Mouse (Mus musculus): ENCODE measurements around the gene Ubxn11. TPM values are rescaled to one million over a fixed set of nuclear protein-coding genes. Genes with fewer than 3 reads are reported as not detected.

Ubxn11 gene
- total and polyA plus RNA-seq, 3 experiments = 5.4 to 11.9 TPM; not detected in 1

GRCm38 (mm10) chr4:134127793-134128192 is 25.4 kb downstream of the Ubxn11 start:
- no peak for TF ChIP-seq MYB (IDR thresholded peaks at IDR 0.05; ENCODE audit: low read depth, low read length)
- no peak for TF ChIP-seq BHLHE40 (IDR thresholded peaks at IDR 0.05; ENCODE audit: borderline replicate concordance, low read depth, low read length)
- TF ChIP-seq RCOR1 (IDR thresholded peaks at IDR 0.05; ENCODE audit: low read depth, low read length) = no peak
- TF ChIP-seq E2F4 (IDR thresholded peaks at IDR 0.05; ENCODE audit: borderline replicate concordance, low read depth, low read length) = no peak
- TF ChIP-seq MAX (IDR thresholded peaks at IDR 0.05; ENCODE audit: low read length) = no peak
- TF ChIP-seq MAFK (IDR thresholded peaks at IDR 0.05; ENCODE audit: borderline replicate concordance, low read depth, low read length) = no peak
- no peak for TF ChIP-seq USF1 (IDR thresholded peaks at IDR 0.05; ENCODE audit: low read depth, low read length)
- no peak for TF ChIP-seq CHD1 (IDR thresholded peaks at IDR 0.05; ENCODE audit: low read depth, low read length)
- TF ChIP-seq CTCF (IDR thresholded peaks at IDR 0.05 in 2 of 3, conservative IDR thresholded peaks at IDR 0.05 in 1 of 3; ENCODE audit: control insufficient read depth in 1 of 3, insufficient read depth in 1 of 3, low read depth in 2 of 3, low read length in 3 of 3, poor library complexity in 1 of 3, severe bottlenecking in 1 of 3) = no peak
- no peak for TF ChIP-seq HCFC1 (IDR thresholded peaks at IDR 0.05; ENCODE audit: low read depth, low read length)
- no peak for TF ChIP-seq POLR2A (IDR thresholded peaks at IDR 0.05; ENCODE audit: control insufficient read depth in 1 of 2, insufficient read depth in 1 of 2, low read depth in 1 of 2, low read length in 2 of 2, poor library complexity in 1 of 2)
- no peak for TF ChIP-seq MYC (IDR thresholded peaks at IDR 0.05; ENCODE audit: low read depth, low read length)
- peak overlapping the region; percentile 62 for H3K27ac ChIP-seq (ENCODE audit: control insufficient read depth, low read depth, low read length)
- peak overlapping the region; percentile 82 to 92 for H3K4me3 ChIP-seq (ENCODE audit: control insufficient read depth in 1 of 2, insufficient read depth in 1 of 2, low read depth in 2 of 2, low read length in 2 of 2)
- peak overlapping the region; percentile 95 for H3K9ac ChIP-seq (ENCODE audit: control insufficient read depth, low read depth, low read length, poor library complexity, severe bottlenecking)
- H3K4me1 ChIP-seq (ENCODE audit: control insufficient read depth in 1 of 2, insufficient read depth in 2 of 2, low read length in 2 of 2) = peaks cover 10 to 34% of the 10 kb centered on the region in 2 experiments
- H3K9me3 ChIP-seq (replicated peaks; ENCODE audit: insufficient read depth, low read length) = no peaks in the 10 kb centered on the region
- H3K79me2 ChIP-seq (ENCODE audit: control insufficient read depth, insufficient read depth, low read length, poor library complexity) = peaks cover 15% of the 10 kb centered on the region
- H3K27me3 ChIP-seq (ENCODE audit: control insufficient read depth in 1 of 2, insufficient read depth in 2 of 2, low read length in 2 of 2) = no peaks in the 10 kb centered on the region
- H3K36me3 ChIP-seq (ENCODE audit: control insufficient read depth in 1 of 2, insufficient read depth in 2 of 2, low read length in 2 of 2) = peaks cover 1 to 29% of the 10 kb centered on the region in 2 experiments; a peak in 2 of 4 replicates
- DNase-seq (ENCODE audit: low read depth, low spot score) = no peak

DNA sequence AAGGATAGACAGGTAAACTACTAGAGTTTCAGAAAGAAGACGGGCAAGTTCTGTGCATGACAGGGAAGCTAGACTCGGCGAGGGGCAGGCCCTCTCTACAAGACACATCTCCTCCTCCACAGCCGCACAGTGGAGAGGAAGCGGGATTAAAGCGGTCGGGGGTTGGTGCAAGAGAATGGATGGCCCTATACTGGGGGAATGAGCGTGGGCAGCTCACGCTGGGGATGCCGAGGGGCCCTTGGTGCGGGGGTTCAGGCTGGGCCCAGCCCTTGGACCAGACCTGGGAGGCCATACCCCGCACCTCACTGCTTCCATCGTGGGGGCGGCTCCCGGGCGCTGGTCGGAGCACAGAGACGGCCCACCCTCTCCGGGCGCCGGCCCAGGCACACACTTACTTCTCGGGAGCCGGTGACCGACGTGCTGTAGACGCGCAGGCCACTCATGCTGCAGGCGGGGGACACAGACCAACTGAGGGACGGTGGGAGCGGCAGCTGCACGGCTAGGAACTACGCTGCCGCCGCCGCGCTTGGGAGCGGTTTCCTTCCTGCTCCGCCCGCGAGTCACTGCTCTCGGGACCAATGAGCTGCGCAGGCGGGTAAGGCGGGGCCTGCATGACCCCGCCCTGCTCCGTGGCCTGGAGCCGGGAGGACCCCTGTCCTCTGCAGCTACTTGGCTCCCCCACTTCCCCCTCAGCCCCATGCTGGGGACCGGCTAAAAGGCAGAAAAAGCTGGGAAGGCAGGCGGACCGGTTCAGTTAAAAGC is 26.0 kb downstream of the Ubxn11 start, which contains the start of gene Sh3bgrl3:
Sh3bgrl3 (minus strand) TSS at position 569 of the 762 bp plus-strand sequence.
- Histone ChIP-seq H3K9ac (ENCODE audit: control insufficient read depth, low read depth, low read length, poor library complexity, severe bottlenecking) (peak within 1 kb of the TSS; percentile 95), H3K36me3 (ENCODE audit: control insufficient read depth in 1 of 2, insufficient read depth in 2 of 2, low read length in 2 of 2) (peaks cover 1 to 30% of the 10 kb centered on the region in 2 experiments; a peak in 2 of 4 replicates), H3K27ac (ENCODE audit: control insufficient read depth, low read depth, low read length) (peak within 1 kb of the TSS; percentile 81), H3K9me3 (replicated peaks; ENCODE audit: insufficient read depth, low read length) (no peaks in the 10 kb centered on the region), H3K27me3 (ENCODE audit: control insufficient read depth in 1 of 2, insufficient read depth in 2 of 2, low read length in 2 of 2) (no peaks in the 10 kb centered on the region), H3K4me3 (ENCODE audit: control insufficient read depth in 1 of 2, insufficient read depth in 1 of 2, low read depth in 2 of 2, low read length in 2 of 2) (peak within 1 kb of the TSS; percentile 82 to 92), H3K4me1 (ENCODE audit: control insufficient read depth in 1 of 2, insufficient read depth in 2 of 2, low read length in 2 of 2) (peaks cover 10 to 39% of the 10 kb centered on the region in 2 experiments), H3K79me2 (ENCODE audit: control insufficient read depth, insufficient read depth, low read length, poor library complexity) (peaks cover 15% of the 10 kb centered on the region)
- peak; percentile 93 for DNase-seq (ENCODE audit: low read depth, low spot score)
- TF ChIP-seq TBP (IDR thresholded peaks at IDR 0.05; ENCODE audit: low read depth, low read length) (peak; percentile 82), JUND (IDR thresholded peaks at IDR 0.05; ENCODE audit: low read depth, low read length) (no peak), ELF1 (IDR thresholded peaks at IDR 0.05; ENCODE audit: low read depth, low read length) (peak; percentile 76), SIN3A (IDR thresholded peaks at IDR 0.05; ENCODE audit: low read length) (peak; percentile 70), POLR2AphosphoS2 (IDR thresholded peaks at IDR 0.05; ENCODE audit: low read length) (peak; percentile 87), HCFC1 (IDR thresholded peaks at IDR 0.05; ENCODE audit: low read depth, low read length) (peak; percentile 76), ZNF384 (IDR thresholded peaks at IDR 0.05; ENCODE audit: low read depth, low read length) (no peak), NRF1 (IDR thresholded peaks at IDR 0.05; ENCODE audit: insufficient read depth, low read depth, low read length, poor library complexity, severe bottlenecking) (peak; percentile 73), E2F4 (IDR thresholded peaks at IDR 0.05; ENCODE audit: borderline replicate concordance, low read depth, low read length) (no peak; the same call in 1 of the 2 replicates), MEF2A (IDR thresholded peaks at IDR 0.05; ENCODE audit: extremely low read depth, insufficient replicate concordance, low read depth, low read length, poor library complexity, severe bottlenecking) (no peak), ZKSCAN1 (IDR thresholded peaks at IDR 0.05; ENCODE audit: low read depth, low read length) (no peak), TCF12 (IDR thresholded peaks at IDR 0.05; ENCODE audit: low read depth, low read length) (peak; percentile 40), ETS1 (IDR thresholded peaks at IDR 0.05; ENCODE audit: low read depth, low read length) (0 out of 2 replicates have a peak, but pooled peaks have one; percentile 32), USF2 (IDR thresholded peaks at IDR 0.05; ENCODE audit: borderline replicate concordance in 1 of 2, insufficient read depth in 1 of 2, low read depth in 1 of 2, low read length in 2 of 2) (no peak), EP300 (IDR thresholded peaks at IDR 0.05; ENCODE audit: low read depth in 1 of 2, low read length in 2 of 2) (no peak; a peak in 1 of 4 replicates), ZMIZ1 (IDR thresholded peaks at IDR 0.05; ENCODE audit: low read depth, low read length) (peak; percentile 90), NELFE (IDR thresholded peaks at IDR 0.05; ENCODE audit: low read depth, low read length) (peak; percentile 80), MYB (IDR thresholded peaks at IDR 0.05; ENCODE audit: low read depth, low read length) (no peak), KAT2A (conservative IDR thresholded peaks at IDR 0.05; ENCODE audit: low read depth, low read length) (no peak), BHLHE40 (IDR thresholded peaks at IDR 0.05; ENCODE audit: borderline replicate concordance, low read depth, low read length) (no peak), RAD21 (IDR thresholded peaks at IDR 0.05; ENCODE audit: low read depth, low read length) (no peak)

Measured in MEL (cell line).